Mouse (Mus musculus) embryonic fibroblast, embryonic 13.5 days (primary cell): ENCODE measurements around the gene Clec4g.

Experiments used
- CTCF ChIP-seq: IDR thresholded peaks from 2 replicates; pipeline ENCODE4 v1.5.1; 2011; ENCODE audit warnings: mild to moderate bottlenecking, control low read depth, low read length, moderate library complexity, borderline replicate concordance; ENCODE audit not compliant: insufficient read depth
- POLR2A ChIP-seq: IDR thresholded peaks from 2 replicates; pipeline ENCODE4 v1.6.1; 2011; ENCODE audit warnings: low read depth, mild to moderate bottlenecking, control low read depth, low read length, moderate library complexity

DNA sequence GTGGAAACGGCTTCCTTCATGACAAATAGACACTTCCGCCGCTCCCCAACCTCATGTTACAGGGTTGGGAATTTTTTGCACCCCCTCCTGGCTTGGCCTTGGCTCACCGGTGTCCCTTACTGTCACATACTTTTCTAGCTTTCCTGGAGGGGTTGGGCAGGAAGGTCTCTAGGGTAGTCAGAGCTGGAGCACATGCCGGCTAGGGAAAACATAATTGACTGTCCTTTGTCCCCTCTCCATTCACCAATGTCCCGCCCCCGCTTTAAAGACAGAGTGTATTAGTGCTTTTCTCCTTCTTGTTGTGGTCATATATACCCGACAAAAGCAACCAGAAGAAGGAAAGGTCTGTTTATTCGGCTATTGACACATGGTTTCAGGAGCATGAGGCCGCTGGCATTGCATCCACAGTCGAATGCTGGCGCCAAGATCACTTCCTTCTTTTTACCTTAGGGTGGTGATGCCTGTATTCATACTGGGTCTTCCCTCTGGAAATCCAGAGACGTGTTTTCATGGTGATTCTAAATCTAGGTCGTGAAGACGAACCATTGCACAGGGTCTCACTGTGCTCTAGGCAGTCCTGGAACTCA, 43.4 kb downstream of the Clec4g start:
- no peak for TF ChIP-seq CTCF
- no peak for TF ChIP-seq POLR2A
